In genomic region chr2:65288696-65289095, GRCm38 (mm10) we compare ENCODE assay signal across 22 mouse cellular contexts. TPM values are rescaled to one million over a fixed set of nuclear protein-coding genes. Genes with fewer than 3 reads are reported as not detected.
A peak's percentile ranks its signal among the peaks of the same experiment; 100 is the strongest.
DNase-seq lines count a peak whose midpoint lies in the region; ATAC-seq and TF ChIP-seq lines count a peak whose summit lies in the region.
"Had no signal": no experiment of that assay in that cellular context is flagged by ENCODE, and none has a peak within 500 bp of the region (broad histone marks: within the 10 kb centered on the region; RNA-seq: fewer than 3 reads in every experiment).

No protein-coding gene starts in this region.

- H3K79me2 ChIP-seq in myocyte (ENCODE audit: control insufficient read depth, insufficient read depth) = no peaks in the 10 kb centered on the region

- no peak overlapping the region for H3K27ac ChIP-seq in midbrain, embryonic 11.5 days (ENCODE audit: low read depth, low read length)
- H3K27ac ChIP-seq in midbrain, embryonic 10.5 days (replicated peaks) = no peak overlapping the region

- no peak for TF ChIP-seq POLR2A in myocyte (IDR thresholded peaks at IDR 0.05; ENCODE audit: insufficient read length, low read depth)

- no peak overlapping the region for H3K9ac ChIP-seq in midbrain, embryonic 11.5 days (ENCODE audit: low read length)

- 86% methylated on average over 1 of the region's 1 CpGs for WGBS in midbrain, embryonic 11.5 days
- WGBS in midbrain, embryonic 10.5 days = 96% methylated on average over 1 of the region's 1 CpGs

- H3K27me3 ChIP-seq in midbrain, embryonic 11.5 days (ENCODE audit: control insufficient read depth, insufficient read depth, low read length) = no peaks in the 10 kb centered on the region
- no peaks in the 10 kb centered on the region for H3K27me3 ChIP-seq in midbrain, embryonic 10.5 days (ENCODE audit: low read depth, poor library complexity, severe bottlenecking)
- no peaks in the 10 kb centered on the region for H3K27me3 ChIP-seq in myocyte (ENCODE audit: control insufficient read depth, insufficient read depth, insufficient read length)
- H3K27me3 ChIP-seq: CH12.LX, Patski had no signal

- DNase-seq in heart, adult 11 months = peak; percentile 84
- DNase-seq in heart, postnatal 10 days = no peak
- DNase-seq in midbrain, embryonic 11.5 days (ENCODE audit: low spot score, missing footprints) = peak; percentile 44
- DNase-seq in midbrain, embryonic 10.5 days (ENCODE audit: low spot score) = no peak
- no peak for DNase-seq in gastrocnemius, postnatal 25 days
- DNase-seq: adrenal gland, adult 2 months; adrenal gland, adult 8-10 months; adrenal gland, postnatal 10 days; adrenal gland, postnatal 14 days; adrenal gland, postnatal 25 days; adrenal gland, postnatal 36 days; B cell, adult 2 months; cerebellum, adult 11 months; cerebellum, adult 11-12 months; cerebellum, adult 18-20 months had no signal

- H3K4me1 ChIP-seq in midbrain, embryonic 11.5 days (ENCODE audit: control insufficient read depth, insufficient read depth, low read length) = no peaks in the 10 kb centered on the region
- H3K4me1 ChIP-seq in midbrain, embryonic 10.5 days = no peaks in the 10 kb centered on the region

- no peak for ATAC-seq in midbrain, embryonic 11.5 days (ENCODE audit: low FRiP score)
- ATAC-seq: activated CD4-positive, CD25-positive, alpha-beta regulatory T cell, adult 4 months; CD4-positive, CD25-positive, alpha-beta regulatory T cell, adult 4 months; Patski had no signal

- H3K9me3 ChIP-seq in midbrain, embryonic 11.5 days (ENCODE audit: control insufficient read depth, low read length) = no peaks in the 10 kb centered on the region
- no peaks in the 10 kb centered on the region for H3K9me3 ChIP-seq in midbrain, embryonic 10.5 days (replicated peaks)

- no peak overlapping the region for H3ac ChIP-seq in myocyte (ENCODE audit: control insufficient read depth, insufficient read length)

- H3K4me2 ChIP-seq in midbrain, embryonic 11.5 days = no peak overlapping the region
- H3K4me2 ChIP-seq in myocyte (ENCODE audit: low read depth) = peak overlapping the region; percentile 10

- H3K4me3 ChIP-seq in midbrain, embryonic 11.5 days (ENCODE audit: low read depth, low read length) = no peak overlapping the region
- H3K4me3 ChIP-seq in midbrain, embryonic 10.5 days = no peak overlapping the region
- H3K4me3 ChIP-seq in myocyte = no peak overlapping the region

- intact Hi-C loops in heart, postnatal 10 days (cut with DNase I) = no loop called here

- no peaks in the 10 kb centered on the region for H3K36me3 ChIP-seq in midbrain, embryonic 11.5 days (ENCODE audit: control insufficient read depth, insufficient read depth, low read length)
- no peaks in the 10 kb centered on the region for H3K36me3 ChIP-seq in midbrain, embryonic 10.5 days
- no peaks in the 10 kb centered on the region for H3K36me3 ChIP-seq in myocyte (ENCODE audit: control insufficient read depth, insufficient read depth)
- H3K36me3 ChIP-seq: G1E had no signal

TF ChIP-seq in myocyte, 11 proteins besides CTCF, POLR2A, EP300 and RAD21:
- TF ChIP-seq MYOD1 (IDR thresholded peaks at IDR 0.05; ENCODE audit: control insufficient read depth in 1 of 3, insufficient read length in 2 of 3, low read depth in 2 of 3) (peak; percentile 28 to 60 (median 58)), MYOG (IDR thresholded peaks at IDR 0.05; ENCODE audit: control insufficient read depth in 1 of 3, insufficient read depth in 1 of 3, insufficient read length in 2 of 3, low read depth in 2 of 3) (peak in 2 of 3 experiments; percentile 3 to 71), TCF12 (IDR thresholded peaks at IDR 0.05; ENCODE audit: insufficient read depth, poor library complexity, severe bottlenecking) (peak; percentile 60), REST (IDR thresholded peaks at IDR 0.05; ENCODE audit: insufficient read depth, insufficient read length) (no peak)

RNA-seq across cellular contexts. Expression of gene Cobll1, which starts 49.5 kb away (rescaled TPM):
- total RNA-seq in heart, postnatal 10 days (2021) = 10 to 100 TPM; 44.8 to 47.4 TPM
- 2.0 TPM in 2 replicates for polyA plus RNA-seq in midbrain, embryonic 11.5 days (2014; fragmentation: Nextera tagmentation; extraction: Ambion mirVana)
- polyA plus RNA-seq in midbrain, embryonic 10.5 days (2016; fragmentation: Nextera tagmentation; extraction: Ambion mirVana) = 1.7 and 1.8 TPM in 2 replicates
- 2.4 TPM for polyA plus RNA-seq in myocyte (2012; fragmentation: generic; extraction: Trizol)
- 1 to 10 TPM; 3.9 to 4.8 TPM for total RNA-seq in gastrocnemius, postnatal 25 days (2021)
- total RNA-seq: MEL had no signal
- polyA plus RNA-seq: G1E had no signal

Comparison
In these comparisons a context has a peak if more than half of its experiments do, and no peak if none do; other contexts are left out.
1. DNase-seq: peak in heart, adult 11 months (single experiment) and midbrain, embryonic 11.5 days (single experiment); none in heart, postnatal 10 days (0 of 2), midbrain, embryonic 10.5 days (single experiment) and gastrocnemius, postnatal 25 days (single experiment).